Mouse (Mus musculus) liver, embryonic 14.5 days (tissue): ENCODE data around the gene Spag8. TPM values are rescaled to one million over a fixed set of nuclear protein-coding genes. Genes with fewer than 3 reads are reported as not detected.

Experiments used
- ATAC-seq: fragments of 200-750 bp; cut with Nextera tagmentation; 2 replicates; pipeline ENCODE4 v1.8.0; 2017; ENCODE audit warnings: moderate number of reproducible peaks, mild to moderate bottlenecking, moderate library complexity; ENCODE audit not compliant: insufficient read depth
- DNase-seq, 3 experiments: peaks; one replicate each; pipeline ENCODE4 v3.0.0-alpha.2; 2012 to 2013; ENCODE audit warnings: low read depth in 3 of 3, low spot score in 3 of 3
- H3K27ac ChIP-seq: fragments of 300-500 bp; sonication (generic); 2 replicates; pipeline ENCODE4 v1.5.1; 2014; ENCODE audit warnings: moderate library complexity, mild to moderate bottlenecking, control low read depth, inconsistent platforms
- H3K27me3 ChIP-seq: fragments of 300-500 bp; sonication (generic); 2 replicates; pipeline ENCODE4 v1.6.1; 2014; ENCODE audit warnings: mild to moderate bottlenecking, low read length, moderate library complexity; ENCODE audit not compliant: control insufficient read depth, insufficient read depth
- H3K36me3 ChIP-seq: fragments of 300-500 bp; sonication (generic); replicated peaks from 2 replicates; pipeline ENCODE4 v1.6.1; 2014; ENCODE audit warnings: low read depth; ENCODE audit not compliant: control insufficient read depth, insufficient read depth
- H3K4me1 ChIP-seq, 2 experiments: fragments of 200-500 bp in 1 of 2; fragments of 300-500 bp in 1 of 2; sonication (generic) in 1 of 2; replicated peaks; 2 replicates each; pipeline ENCODE4 v1.6.1; 2012 to 2014; ENCODE audit warnings: antibody characterized with exemption in 1 of 2, inconsistent platforms in 1 of 2, low read length in 1 of 2; ENCODE audit not compliant: control insufficient read depth in 2 of 2, insufficient read depth in 2 of 2
- H3K4me2 ChIP-seq: fragments of 300-500 bp; sonication (generic); 2 replicates; pipeline ENCODE4 v1.6.1; 2014; ENCODE audit warnings: low read depth, mild to moderate bottlenecking, control low read depth, moderate library complexity
- H3K4me3 ChIP-seq, 2 experiments: fragments of 200-500 bp in 1 of 2; fragments of 300-500 bp in 1 of 2; sonication (generic) in 1 of 2; 2 replicates each; pipeline ENCODE4 v1.5.1; 2012 to 2014; ENCODE audit warnings: low read depth in 2 of 2, low read length in 2 of 2, mild to moderate bottlenecking in 2 of 2, control low read depth in 1 of 2, inconsistent platforms in 1 of 2, moderate library complexity in 1 of 2; ENCODE audit not compliant: insufficient read depth in 1 of 2
- H3K9ac ChIP-seq: fragments of 300-500 bp; sonication (generic); replicated peaks from 2 replicates; pipeline ENCODE4 v1.6.1; 2014; ENCODE audit warnings: mild to moderate bottlenecking, control low read depth, moderate library complexity
- H3K9me3 ChIP-seq: fragments of 300-500 bp; sonication (generic); 2 replicates; pipeline ENCODE4 v1.6.1; 2016; ENCODE audit warnings: low read length, mixed read lengths; ENCODE audit not compliant: control insufficient read depth
- CTCF ChIP-seq: IDR thresholded peaks from 2 replicates; pipeline ENCODE4 v1.5.1; 2016; ENCODE audit warnings: antibody characterized with exemption, low read depth, control low read depth
- EP300 ChIP-seq: IDR thresholded peaks from 2 replicates; pipeline ENCODE4 v1.6.1; 2016; ENCODE audit warnings: antibody characterized with exemption, low read depth
- WGBS: fragments of 180-500 bp; shearing (Covaris S2); extraction: QIAGEN DNeasy Blood & Tissue Kit; methylation state at CpG from one replicate; pipeline ENCODE4 v1.1.7; 2014; ENCODE audit not compliant: insufficient replicate concordance; 5-methylcytosine and 5-hydroxymethylcytosine counted together
- polyA plus RNA-seq, 2 experiments: library from polyadenylated mRNA; depleted of rRNA in 1 of 2; stranded (reverse) in 1 of 2; unstranded in 1 of 2; fragments of >200 nt; fragmentation: Nextera tagmentation in 1 of 2; extraction: Ambion mirVana in 1 of 2; gene quantifications; 2 replicates each; pipeline versions ENCODE4 v1.2.1 to v1.2.3; 2012 to 2014

Spag8 gene
- polyA plus RNA-seq (2012; rRNA removed) (0.16 and 0.31 TPM in 2 replicates), polyA plus RNA-seq (2014; fragmentation: Nextera tagmentation; extraction: Ambion mirVana) (0.24 TPM in 1 of 2 replicates, not detected in the other)

DNA sequence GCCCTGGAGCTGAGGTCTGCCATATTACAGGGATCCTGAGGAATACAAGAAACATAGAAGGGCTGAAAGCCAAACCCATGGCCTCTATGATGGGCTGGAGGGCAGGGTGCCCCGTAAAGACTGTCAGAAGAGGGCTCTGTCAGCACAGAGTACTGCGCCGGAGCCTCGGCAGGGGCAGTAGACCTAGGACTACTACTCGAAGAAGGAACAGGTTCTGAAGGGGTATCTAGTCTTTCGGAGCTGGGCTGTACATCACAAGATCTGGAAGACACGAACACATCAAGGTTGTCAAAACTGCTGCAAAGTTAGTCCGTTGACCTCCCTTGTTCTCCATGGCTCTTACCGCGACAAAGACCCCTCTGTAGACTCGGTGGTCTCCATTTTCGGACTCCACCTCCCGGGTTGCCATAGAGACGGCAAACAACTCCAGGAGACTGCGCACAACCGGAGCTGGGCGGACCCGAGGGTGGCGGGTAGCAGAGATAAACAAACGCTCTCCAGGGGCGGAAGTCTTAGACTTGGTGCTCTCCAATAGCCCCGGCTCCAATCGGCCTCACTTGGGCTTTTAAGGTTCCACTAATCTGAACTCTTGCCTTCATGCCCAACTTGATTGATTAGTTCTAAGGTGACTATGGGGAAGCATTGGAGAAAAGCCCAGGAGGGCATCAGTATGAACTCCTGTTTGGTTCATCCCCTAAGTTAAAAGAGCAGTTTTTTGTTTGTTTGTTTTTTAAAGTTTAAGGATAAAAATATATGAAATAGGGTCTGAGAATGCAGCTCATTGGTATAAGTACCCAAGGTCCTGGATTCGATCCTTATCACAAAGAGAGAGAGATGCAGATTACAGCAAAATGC, at the start of gene Spag8:
TSS of gene Spag8 (minus strand) at position 434 of the 855 bp plus-strand sequence.
- no peak within 1 kb of the TSS; the same call in 1 of the 2 replicates for H3K9ac ChIP-seq
- peak within 1 kb of the TSS; percentile 17 to 57 for H3K4me3 ChIP-seq
- DNase-seq: peak in 2 of 3 experiments; percentile 28 to 46
- H3K4me2 ChIP-seq: peak within 1 kb of the TSS; percentile 50
- H3K9me3 ChIP-seq: peaks cover 5% of the 10 kb centered on the region
- H3K27ac ChIP-seq: no peak within 1 kb of the TSS
- H3K27me3 ChIP-seq: no peaks in the 10 kb centered on the region
- TF ChIP-seq CTCF (no peak), EP300 (no peak)
- no peaks in the 10 kb centered on the region for H3K36me3 ChIP-seq
- no peak for ATAC-seq
- peaks cover 3 to 11% of the 10 kb centered on the region in 2 experiments for H3K4me1 ChIP-seq
- 12% methylated on average over 24 of the region's 24 CpGs for WGBS

DNA sequence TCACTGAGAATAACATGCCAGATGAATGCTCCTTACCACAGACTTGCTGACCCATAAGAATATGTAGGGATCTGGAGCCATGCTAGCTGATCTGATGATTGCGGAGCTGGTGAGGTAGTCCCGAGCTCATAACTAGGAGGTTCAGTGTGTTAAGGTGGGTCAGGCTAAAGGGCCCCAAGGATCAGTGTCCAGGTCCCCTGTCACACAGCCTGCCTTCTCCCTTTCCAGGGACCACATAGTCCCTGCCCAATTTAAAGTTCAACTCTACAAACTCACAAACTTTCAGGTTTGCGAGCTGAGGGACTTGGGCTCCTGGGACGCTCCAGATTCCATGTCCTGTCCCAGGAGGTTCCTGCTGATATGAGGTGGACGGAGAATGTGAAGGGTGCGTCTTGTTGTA, 47.3 kb upstream of the Spag8 start, which contains the start of gene Olfr70:
TSS of gene Olfr70 (minus strand) at position 101 of the 400 bp plus-strand sequence.
- Histone ChIP-seq H3K4me2 (no peak within 1 kb of the TSS), H3K4me3 (no peak within 1 kb of the TSS), H3K36me3 (no peaks in the 10 kb centered on the region), H3K9ac (no peak within 1 kb of the TSS), H3K4me1 (0 out of 4 replicates have a peak, but pooled peaks cover 0 to 2% of the 10 kb centered on the region in 2 experiments), H3K9me3 (no peaks in the 10 kb centered on the region), H3K27ac (no peak within 1 kb of the TSS), H3K27me3 (no peaks in the 10 kb centered on the region)
- no peak for ATAC-seq
- no peak for DNase-seq
- WGBS: 69% methylated on average over 6 of the region's 6 CpGs
- TF ChIP-seq EP300 (no peak), CTCF (no peak)

DNA sequence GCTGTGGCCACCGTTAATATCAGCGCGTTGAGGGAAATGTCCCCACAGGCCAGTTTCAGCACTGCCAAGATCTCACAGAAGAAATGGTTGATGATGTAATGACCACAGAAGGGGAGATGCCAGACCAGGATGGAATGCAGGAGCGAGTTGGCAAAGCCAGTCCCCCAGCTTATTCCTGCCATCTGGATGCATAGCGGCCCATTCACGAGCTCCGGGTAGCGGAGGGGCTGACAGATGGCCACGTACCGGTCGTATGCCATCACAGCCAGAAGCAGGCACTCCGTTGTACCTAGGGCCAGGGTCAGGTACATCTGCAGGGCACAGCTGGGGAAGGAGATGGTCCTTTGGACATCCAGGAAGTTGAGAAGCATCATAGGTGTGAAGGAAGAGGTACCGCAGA, 43.2 kb upstream of the Spag8 start:
- WGBS: 83% methylated on average over 13 of the region's 13 CpGs
- Histone ChIP-seq H3K9ac (no peak overlapping the region), H3K36me3 (no peaks in the 10 kb centered on the region), H3K27ac (no peak overlapping the region), H3K4me3 (no peak overlapping the region), H3K4me2 (no peak overlapping the region), H3K27me3 (no peaks in the 10 kb centered on the region), H3K4me1 (peaks cover 11 to 29% of the 10 kb centered on the region in 2 experiments; a peak in 3 of 4 replicates), H3K9me3 (no peaks in the 10 kb centered on the region)
- ATAC-seq (no peak), DNase-seq (no peak)
- TF ChIP-seq EP300 (no peak), CTCF (no peak)

DNA sequence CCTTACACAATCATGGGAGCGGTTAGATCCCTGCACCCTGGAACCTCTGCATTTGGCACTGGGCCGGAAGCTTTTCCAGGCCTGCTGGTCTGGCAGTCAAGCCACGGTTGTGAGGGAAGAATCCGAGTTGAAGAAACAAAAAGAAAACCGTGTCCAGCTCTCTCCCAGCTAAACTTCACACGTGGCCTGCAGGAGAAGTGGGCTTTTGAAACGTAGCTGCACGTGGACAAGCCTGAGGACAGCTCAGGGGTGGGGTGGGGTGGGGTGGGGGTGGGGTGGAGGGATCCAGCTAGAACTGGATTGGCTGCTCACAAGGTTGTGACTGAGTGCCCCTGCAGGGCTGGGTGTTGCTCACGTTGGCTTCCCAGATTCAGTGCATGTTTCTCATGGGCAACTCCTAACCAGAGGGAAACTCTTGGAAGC, 41.9 kb upstream of the Spag8 start:
- no peaks in the 10 kb centered on the region for H3K9me3 ChIP-seq
- DNase-seq (no peak), ATAC-seq (no peak; the same call in 1 of the 2 replicates)
- 20% methylated on average over 9 of the region's 9 CpGs for whole genome bisulfite sequencing
- no peak overlapping the region for H3K4me2 ChIP-seq
- no peak for TF ChIP-seq EP300
- no peak overlapping the region for H3K9ac ChIP-seq
- no peaks in the 10 kb centered on the region for H3K36me3 ChIP-seq
- peaks cover 11 to 29% of the 10 kb centered on the region in 2 experiments; a peak in 3 of 4 replicates for H3K4me1 ChIP-seq
- no peak overlapping the region for H3K27ac ChIP-seq
- H3K4me3 ChIP-seq: no peak overlapping the region
- H3K27me3 ChIP-seq: no peaks in the 10 kb centered on the region
